Mouse (Mus musculus) cerebellum, adult 9-10 months (tissue): ENCODE results near the gene Olfr920.

ENCODE experiments used
- DNase-seq: peaks from one replicate; pipeline ENCODE4 v3.0.0; 2022

The Olfr920 gene

GRCm38 (mm10) chr9:38751999-38752398, at the start of gene Olfr920:
Olfr920 (plus strand) TSS chr9:38752299.
- DNase-seq = no peak

DNA sequence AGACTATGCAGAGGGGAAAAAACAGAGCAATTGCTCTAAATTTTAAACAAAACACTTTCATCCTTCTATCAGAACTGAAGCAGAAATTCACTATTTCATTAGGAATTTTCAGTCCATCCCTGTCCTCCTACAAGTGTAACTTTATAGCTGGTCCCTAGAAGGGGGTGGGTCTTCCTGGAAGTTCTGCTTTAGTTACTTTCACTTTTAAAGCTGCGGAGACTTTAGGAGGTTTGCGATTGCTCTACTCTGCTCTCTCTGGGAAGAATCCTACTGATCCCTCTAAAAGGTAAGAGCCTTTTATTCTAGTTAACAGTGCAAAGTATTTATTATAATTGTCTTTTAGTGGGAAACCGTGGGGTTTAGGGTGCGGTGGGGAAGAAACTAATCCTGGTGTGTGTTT, 34.0 kb upstream of the Olfr920 start, which contains the start of gene Vwa5a:
Gene Vwa5a (plus strand): TSS at position 167 of the 400 bp plus-strand sequence.
- no peak for DNase-seq

DNA sequence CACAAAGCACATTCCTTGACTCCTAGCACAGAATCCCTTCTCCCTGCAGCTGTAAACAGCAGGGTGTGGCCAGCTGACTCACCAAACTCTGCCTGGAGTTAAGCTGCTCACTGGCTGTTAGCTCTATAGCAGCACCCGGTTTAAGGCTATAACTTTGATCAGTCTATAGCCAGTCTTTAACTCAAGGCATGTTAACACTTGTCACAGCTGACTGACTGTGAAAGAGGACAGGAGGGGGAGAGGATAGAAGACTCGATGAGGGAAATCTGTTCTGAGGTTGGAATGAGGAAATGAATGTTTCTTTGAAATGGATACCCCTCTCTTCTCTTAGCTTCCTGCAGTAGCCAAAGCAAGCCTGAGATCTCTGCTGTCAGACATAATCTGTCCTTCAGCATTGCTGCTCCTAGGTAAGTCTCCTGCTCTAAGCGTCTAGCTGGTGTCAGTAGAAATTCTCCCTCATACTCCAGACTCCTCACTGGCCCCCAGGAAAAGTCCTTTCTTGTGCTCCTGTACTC, 33.1 kb upstream of the Olfr920 start:
- DNase-seq = no peak

- no peak for DNase-seq
These were observed 28.1 kb upstream of the Olfr920 start for GRCm38 (mm10) chr9:38724044-38724443.

DNA sequence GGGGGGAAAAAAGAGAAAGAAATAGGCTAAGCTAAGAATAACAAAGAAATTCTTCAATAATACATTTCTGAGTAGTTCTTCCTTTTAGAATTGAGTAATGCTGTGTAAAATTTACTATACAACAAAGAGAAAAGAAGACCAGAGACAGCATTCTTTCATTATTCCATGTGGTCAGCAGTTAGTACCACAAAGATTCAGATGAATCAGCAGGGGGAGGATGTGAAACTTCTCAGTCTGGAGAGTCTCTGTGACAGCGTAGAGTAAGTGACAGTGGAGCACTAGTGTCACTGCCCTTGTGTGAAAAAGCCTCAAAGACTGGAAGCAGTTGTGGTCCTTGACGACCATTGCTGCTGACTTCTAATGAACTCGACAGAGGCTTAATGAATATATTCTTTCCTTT, 23.9 kb upstream of the Olfr920 start:
- DNase-seq = no peak

DNA sequence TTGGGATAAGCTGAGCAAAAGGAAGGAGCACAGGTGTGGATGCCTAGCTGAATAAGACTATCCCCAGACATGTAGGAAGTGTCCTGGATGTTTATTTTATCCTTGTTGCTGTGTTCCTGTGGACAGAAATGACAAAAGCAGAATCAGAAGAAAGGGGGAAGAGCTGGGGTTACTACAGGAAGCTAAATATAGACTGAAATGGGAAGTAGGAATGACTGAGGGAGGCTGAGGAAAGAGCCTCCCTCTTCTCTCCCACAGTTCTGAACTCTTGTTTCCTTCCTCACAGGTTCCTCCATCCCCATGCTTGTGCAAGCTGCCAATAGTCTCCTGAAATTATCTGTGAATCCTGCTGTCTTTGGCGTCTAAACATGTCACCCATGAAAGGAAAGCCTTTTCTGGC, 10.7 kb upstream of the Olfr920 start:
- DNase-seq = no peak

DNA sequence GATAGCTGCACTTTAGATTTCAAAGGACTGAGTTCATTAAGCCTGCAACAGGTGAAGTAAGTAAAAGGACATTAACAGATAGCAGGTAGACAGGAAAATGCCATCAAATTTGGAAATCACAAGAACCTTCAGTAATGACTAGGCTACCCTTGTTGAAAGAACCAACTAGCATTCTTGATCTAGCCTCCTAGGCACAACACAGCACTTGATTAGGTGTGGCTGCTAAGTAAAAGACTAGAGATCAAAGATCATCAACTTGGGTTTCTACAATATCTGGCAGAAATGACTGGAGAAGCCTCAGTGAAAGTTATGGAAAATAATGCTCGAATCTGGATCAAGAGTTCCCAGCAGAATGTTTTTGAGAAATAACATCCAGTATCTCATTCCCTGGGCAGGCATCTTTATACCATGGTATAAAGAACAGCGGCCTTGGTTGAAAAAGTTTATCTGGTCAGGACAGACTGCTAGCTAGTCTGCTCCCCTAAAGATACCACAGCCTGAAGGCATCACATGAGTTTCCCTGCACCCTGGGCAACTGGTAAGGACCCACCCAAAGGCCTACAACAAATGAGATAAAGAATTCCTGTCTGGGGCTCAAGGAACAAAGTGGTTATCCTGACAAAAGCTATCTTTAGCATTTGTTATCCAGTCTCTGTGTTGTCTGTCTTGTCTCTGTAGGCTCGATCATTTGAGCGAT, 7.3 kb upstream of the Olfr920 start:
- no peak for DNase-seq

DNA sequence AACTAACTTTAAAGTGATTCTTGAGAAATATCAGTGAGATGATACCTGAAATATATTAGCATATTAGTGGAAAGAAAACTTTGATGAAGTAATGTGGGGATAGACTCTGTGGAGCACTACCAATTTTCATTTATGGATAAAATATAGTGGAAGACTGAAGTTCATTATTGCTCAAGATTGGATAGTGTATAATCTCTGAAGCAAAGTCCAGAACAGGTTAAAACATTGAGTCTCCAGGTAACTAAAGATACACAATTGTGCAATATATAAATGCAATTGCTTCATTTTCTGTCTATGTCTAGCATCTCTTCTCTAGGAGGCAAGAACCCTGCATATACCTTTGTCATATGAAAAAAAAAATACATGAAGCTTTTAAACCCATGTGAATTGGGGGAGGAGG, 20.7 kb downstream of the Olfr920 start, which contains the start of gene Olfr921:
Gene Olfr921 (plus strand): TSS at position 301 of the 400 bp plus-strand sequence.
- DNase-seq = no peak

DNA sequence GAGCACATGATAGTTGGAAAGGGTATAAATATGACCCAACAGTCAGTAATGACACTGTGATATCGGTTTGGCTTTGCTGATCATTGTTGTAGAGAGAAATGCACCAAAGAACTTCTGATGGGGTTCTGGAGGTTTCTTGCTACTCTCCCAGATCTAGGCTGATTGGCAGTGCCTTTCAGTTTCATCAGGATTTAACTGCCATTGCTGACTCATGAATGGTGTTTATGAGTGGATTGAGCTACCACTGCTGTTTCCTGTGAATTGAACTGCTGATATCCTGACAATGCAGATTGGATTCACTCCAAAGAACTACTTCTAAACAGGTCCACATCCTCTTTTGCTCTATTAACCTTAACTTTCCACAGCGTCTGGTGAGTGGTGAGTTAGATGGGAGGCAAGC, 40.6 kb downstream of the Olfr920 start:
- no peak for DNase-seq

- DNase-seq = no peak
These were observed 53.6 kb downstream of the Olfr920 start for GRCm38 (mm10) chr9:38805696-38806095.
